Mouse (Mus musculus) midbrain, embryonic 16.5 days (tissue): ENCODE measurements at regions not wholly inside any gene's neighbourhood (a gene's known extent, or its start where the extent isn't known, plus 50 kb on each side); places are given as distances from the start of the nearest gene placed in this dataset.

Source experiments
- ATAC-seq: fragments of 200-750 bp; cut with Nextera tagmentation; 2 replicates; pipeline ENCODE4 v1.8.0; 2017; ENCODE audit warnings: moderate TSS enrichment
- H3K27ac ChIP-seq: fragments of 300-500 bp; sonication (generic); 2 replicates; pipeline ENCODE4 v1.5.1; 2014; ENCODE audit warnings: mild to moderate bottlenecking, low read length, mixed read lengths
- H3K27me3 ChIP-seq: fragments of 300-500 bp; sonication (generic); 2 replicates; pipeline ENCODE4 v1.6.1; 2014; ENCODE audit warnings: low read depth, low read length, mixed read lengths; ENCODE audit not compliant: control insufficient read depth, insufficient read depth
- H3K36me3 ChIP-seq: fragments of 300-500 bp; sonication (generic); 2 replicates; pipeline ENCODE4 v1.6.1; 2014; ENCODE audit warnings: mild to moderate bottlenecking, low read length, moderate library complexity, mixed read lengths; ENCODE audit not compliant: control insufficient read depth, insufficient read depth
- H3K4me1 ChIP-seq: fragments of 300-500 bp; sonication (generic); 2 replicates; pipeline ENCODE4 v1.6.1; 2014; ENCODE audit warnings: mild to moderate bottlenecking, low read length, mixed read lengths; ENCODE audit not compliant: control insufficient read depth, insufficient read depth
- H3K4me2 ChIP-seq: fragments of 300-500 bp; sonication (generic); 2 replicates; pipeline ENCODE4 v1.6.1; 2014; ENCODE audit warnings: mild to moderate bottlenecking, low read length, mixed read lengths
- H3K4me3 ChIP-seq: fragments of 300-500 bp; sonication (generic); 2 replicates; pipeline ENCODE4 v1.5.1; 2014; ENCODE audit warnings: low read depth, mild to moderate bottlenecking, low read length, moderate library complexity, mixed read lengths
- H3K9ac ChIP-seq: fragments of 300-500 bp; sonication (generic); 2 replicates; pipeline ENCODE4 v1.6.1; 2014; ENCODE audit warnings: low read depth, low read length, mixed read lengths
- H3K9me3 ChIP-seq: fragments of 300-500 bp; sonication (generic); replicated peaks from 2 replicates; pipeline ENCODE4 v1.6.1; 2014; ENCODE audit warnings: mild to moderate bottlenecking, low read length, mixed read lengths; ENCODE audit not compliant: control insufficient read depth, poor library complexity, severe bottlenecking
- WGBS: fragments of 180-500 bp; shearing (Covaris S2); extraction: QIAGEN DNeasy Blood & Tissue Kit; methylation state at CpG from one replicate; pipeline ENCODE4 v1.1.7; 2014; 5-methylcytosine and 5-hydroxymethylcytosine counted together

DNA sequence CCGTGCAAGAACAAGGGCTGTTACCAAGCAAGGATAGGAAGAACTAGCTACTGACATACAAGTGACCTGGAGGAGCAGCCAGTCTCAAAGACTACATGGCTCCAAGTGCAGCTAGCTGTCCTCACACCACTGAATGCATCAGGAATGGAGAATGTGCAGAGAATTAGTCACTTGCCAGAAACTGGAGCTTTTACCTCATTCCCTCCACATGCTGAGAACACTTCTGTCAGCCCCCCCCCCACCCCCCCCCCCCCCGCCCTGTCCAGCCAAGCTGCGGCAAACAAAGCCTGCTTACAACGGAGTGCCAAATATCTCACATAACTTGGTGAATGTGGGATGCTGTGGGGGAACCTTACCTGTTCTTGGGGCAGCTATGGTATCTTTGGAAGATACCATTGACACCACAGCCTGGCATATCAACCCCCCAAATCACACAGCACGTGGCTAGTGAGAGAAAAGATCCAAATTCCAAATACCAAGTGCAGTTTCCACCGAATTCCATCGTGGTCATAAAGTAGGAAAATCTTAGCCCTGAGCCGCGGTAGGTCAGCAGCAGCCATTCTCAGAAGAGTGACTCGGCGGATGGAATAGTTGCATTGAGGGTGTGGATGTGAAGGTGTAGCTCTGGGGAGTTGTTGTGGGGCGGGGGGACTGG, 126.3 kb downstream of the Gadd45g start:
- no peak for ATAC-seq
- H3K4me3 ChIP-seq, result no peak overlapping the region
- H3K9ac ChIP-seq, result no peak overlapping the region
- H3K36me3 ChIP-seq, result no peaks in the 10 kb centered on the region
- no peak overlapping the region for H3K4me2 ChIP-seq
- H3K27me3 ChIP-seq, result no peaks in the 10 kb centered on the region
- no peaks in the 10 kb centered on the region for H3K9me3 ChIP-seq
- WGBS, result 84% methylated on average over 9 of the region's 12 CpGs
- H3K27ac ChIP-seq, result no peak overlapping the region
- H3K4me1 ChIP-seq, result no peaks in the 10 kb centered on the region; the same call in 1 of the 2 replicates

DNA sequence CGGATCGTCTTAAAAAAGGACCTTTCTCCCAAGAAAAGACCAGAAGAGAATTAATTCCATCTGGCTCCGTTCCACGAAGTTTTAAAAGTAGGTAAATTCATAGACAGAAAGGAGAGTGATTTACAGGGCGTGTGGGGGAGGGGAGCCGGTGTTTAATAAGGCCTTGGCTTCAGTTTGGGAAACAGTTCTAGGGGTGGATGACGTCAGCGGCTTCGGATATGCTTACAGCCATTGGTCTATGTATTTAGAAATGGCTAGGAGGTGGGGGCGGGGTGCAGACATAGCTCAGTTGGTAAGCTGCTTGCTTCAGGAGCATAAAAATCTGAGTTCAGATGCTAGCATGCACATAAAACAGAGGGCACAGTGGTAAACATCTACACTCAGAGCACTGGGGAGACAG, 127.0 kb downstream of the Gadd45g start:
- Histone ChIP-seq H3K4me2 (no peak overlapping the region), H3K4me3 (no peak overlapping the region), H3K27me3 (no peaks in the 10 kb centered on the region), H3K9me3 (no peaks in the 10 kb centered on the region), H3K4me1 (no peaks in the 10 kb centered on the region; the same call in 1 of the 2 replicates), H3K27ac (no peak overlapping the region), H3K9ac (no peak overlapping the region), H3K36me3 (no peaks in the 10 kb centered on the region)
- ATAC-seq, result no peak
- 85% methylated on average over 10 of the region's 10 CpGs for WGBS

DNA sequence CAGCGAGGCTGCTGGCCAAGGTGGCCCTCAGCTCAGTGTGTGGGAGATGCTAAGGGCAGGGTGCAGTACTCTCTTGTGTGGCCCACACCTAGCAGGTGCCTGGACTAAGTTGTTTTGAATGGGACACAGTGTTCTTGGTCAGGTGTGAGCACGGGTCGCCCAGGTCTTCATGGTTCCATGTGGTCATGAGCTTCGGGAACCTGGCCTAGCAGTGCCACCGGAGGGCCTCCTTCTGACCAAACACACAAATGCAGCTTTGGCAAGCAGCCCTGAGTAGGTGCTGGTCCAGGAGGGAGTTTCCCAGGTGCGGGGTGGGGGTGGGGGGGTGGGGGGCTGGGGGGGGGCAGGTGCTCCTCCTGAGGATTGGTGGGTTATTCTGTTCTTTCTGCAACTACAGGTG, 127.6 kb downstream of the Gadd45g start:
- Histone ChIP-seq H3K36me3 (no peaks in the 10 kb centered on the region), H3K4me1 (no peaks in the 10 kb centered on the region; the same call in 1 of the 2 replicates), H3K9ac (no peak overlapping the region), H3K4me3 (no peak overlapping the region), H3K4me2 (no peak overlapping the region), H3K27ac (no peak overlapping the region), H3K27me3 (no peaks in the 10 kb centered on the region), H3K9me3 (no peaks in the 10 kb centered on the region)
- ATAC-seq, result no peak
- WGBS, result 87% methylated on average over 6 of the region's 6 CpGs

DNA sequence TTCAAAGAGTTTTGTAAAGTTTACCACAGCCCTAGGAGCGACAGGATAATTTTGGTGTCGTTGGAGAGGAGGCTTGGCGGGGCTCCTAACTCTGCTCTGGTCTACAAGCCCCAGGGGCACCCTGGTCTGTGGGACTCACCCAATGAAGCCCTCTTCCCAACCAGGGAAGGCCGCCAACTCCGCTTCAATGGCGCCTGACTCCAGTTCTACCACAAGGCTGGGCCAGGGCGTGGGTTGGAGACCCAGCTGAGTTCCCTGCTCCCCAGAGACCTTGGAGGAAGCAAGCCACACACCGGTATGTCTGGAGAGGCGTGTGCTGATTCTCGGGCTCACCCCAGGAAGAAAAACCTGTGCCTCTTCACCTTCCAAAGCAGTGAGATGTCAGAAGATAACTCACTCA, 128.9 kb downstream of the Gadd45g start:
- H3K4me3 ChIP-seq, result no peak overlapping the region
- H3K27me3 ChIP-seq, result no peaks in the 10 kb centered on the region
- 71% methylated on average over 10 of the region's 10 CpGs for WGBS
- no peak overlapping the region for H3K4me2 ChIP-seq
- H3K4me1 ChIP-seq, result no peaks in the 10 kb centered on the region; the same call in 1 of the 2 replicates
- no peak overlapping the region for H3K9ac ChIP-seq
- no peak for ATAC-seq
- no peaks in the 10 kb centered on the region for H3K9me3 ChIP-seq
- H3K27ac ChIP-seq, result no peak overlapping the region
- no peaks in the 10 kb centered on the region for H3K36me3 ChIP-seq

GRCm38 (mm10) chr13:51975801-51976601, 129.5 kb downstream of the Gadd45g start:
- Histone ChIP-seq H3K9ac (no peak overlapping the region), H3K4me3 (no peak overlapping the region), H3K4me2 (no peak overlapping the region), H3K27me3 (no peaks in the 10 kb centered on the region), H3K4me1 (no peaks in the 10 kb centered on the region; the same call in 1 of the 2 replicates), H3K27ac (no peak overlapping the region), H3K36me3 (no peaks in the 10 kb centered on the region), H3K9me3 (no peaks in the 10 kb centered on the region)
- WGBS, result 49% methylated on average over 7 of the region's 7 CpGs
- no peak for ATAC-seq

- H3K4me3 ChIP-seq, result no peak overlapping the region
- H3K9me3 ChIP-seq, result no peaks in the 10 kb centered on the region
- H3K36me3 ChIP-seq, result no peaks in the 10 kb centered on the region
- no peak overlapping the region for H3K4me2 ChIP-seq
- no peak overlapping the region for H3K27ac ChIP-seq
- H3K27me3 ChIP-seq, result no peaks in the 10 kb centered on the region
- WGBS, result 70% methylated on average over 6 of the region's 6 CpGs
- no peaks in the 10 kb centered on the region; the same call in 1 of the 2 replicates for H3K4me1 ChIP-seq
- H3K9ac ChIP-seq, result no peak overlapping the region
- ATAC-seq, result no peak
Observed at GRCm38 (mm10) chr13:51976620-51977214, 130.2 kb downstream of the Gadd45g start.

- Histone ChIP-seq H3K27me3 (no peaks in the 10 kb centered on the region), H3K27ac (no peak overlapping the region), H3K4me2 (no peak overlapping the region), H3K36me3 (no peaks in the 10 kb centered on the region), H3K9ac (no peak overlapping the region), H3K9me3 (no peaks in the 10 kb centered on the region), H3K4me1 (no peaks in the 10 kb centered on the region; the same call in 1 of the 2 replicates), H3K4me3 (no peak overlapping the region)
- ATAC-seq, result no peak
- 80% methylated on average over 5 of the region's 5 CpGs for WGBS
Observed at GRCm38 (mm10) chr13:51979301-51979977, 133.0 kb downstream of the Gadd45g start.

GRCm38 (mm10) chr13:51980344-51980743, 133.9 kb downstream of the Gadd45g start:
- Histone ChIP-seq H3K4me3 (no peak overlapping the region), H3K4me1 (no peaks in the 10 kb centered on the region; the same call in 1 of the 2 replicates), H3K4me2 (no peak overlapping the region), H3K36me3 (no peaks in the 10 kb centered on the region), H3K9me3 (no peaks in the 10 kb centered on the region), H3K27me3 (no peaks in the 10 kb centered on the region), H3K27ac (no peak overlapping the region), H3K9ac (no peak overlapping the region)
- WGBS, result 67% methylated on average over 1 of the region's 1 CpGs
- no peak for ATAC-seq
